Mouse (Mus musculus) ES-Bruce4 (cell line): ENCODE measurements around the gene Tmppe.

Experiments used
- CTCF ChIP-seq: IDR thresholded peaks from one replicate; pipeline ENCODE4 v1.8.1; 2011; ENCODE audit warnings: low read depth, low read length
- EP300 ChIP-seq: IDR thresholded peaks from 2 replicates; pipeline ENCODE4 v1.6.1; 2011; ENCODE audit warnings: low read depth, low read length; ENCODE audit not compliant: insufficient read depth
- POLR2A ChIP-seq: IDR thresholded peaks from one replicate; pipeline ENCODE4 v1.8.1; 2011; ENCODE audit warnings: low read length; ENCODE audit not compliant: insufficient read depth

DNA sequence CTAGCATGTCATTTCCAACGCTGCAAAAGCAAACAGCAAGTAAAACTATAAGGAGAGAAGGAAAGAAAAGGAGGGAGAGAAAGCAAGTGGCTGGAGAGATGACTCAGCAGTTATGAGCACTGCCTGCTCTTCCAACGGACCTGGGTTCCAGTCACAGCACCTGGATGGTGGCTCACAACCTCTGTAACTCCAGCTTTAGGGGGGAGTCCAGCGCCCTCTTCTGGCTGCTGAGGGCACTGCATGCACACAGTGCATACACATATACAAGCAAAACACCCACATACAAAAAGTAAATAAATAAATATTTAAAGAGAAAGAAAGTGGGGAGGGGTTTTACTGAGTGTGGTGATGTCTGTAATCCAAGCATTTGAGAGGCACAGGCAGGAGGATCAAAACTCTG is 20.1 kb downstream of the Tmppe start:
- TF ChIP-seq POLR2A (no peak), CTCF (peak; percentile 60), EP300 (no peak)
